Mouse (Mus musculus) midbrain, embryonic 11.5 days (tissue): Measurements from ENCODE around the gene Map2k5. TPM values are rescaled to one million over a fixed set of nuclear protein-coding genes. Genes with fewer than 3 reads are reported as not detected.

Experiments used
- ATAC-seq: fragments of 200-750 bp; cut with Nextera tagmentation; 2 replicates; pipeline ENCODE4 v1.8.0; 2017; ENCODE audit warnings: moderate TSS enrichment, moderate library complexity; ENCODE audit not compliant: low FRiP score
- DNase-seq: peaks from one replicate; pipeline ENCODE4 v3.0.0; 2015; ENCODE audit warnings: low spot score; ENCODE audit errors: missing footprints
- H3K27ac ChIP-seq: fragments of 300-500 bp; sonication (generic); 2 replicates; pipeline ENCODE4 v1.5.1; 2014; ENCODE audit warnings: low read depth, low read length
- H3K27me3 ChIP-seq: fragments of 300-500 bp; sonication (generic); 2 replicates; pipeline ENCODE4 v1.6.1; 2014; ENCODE audit warnings: mild to moderate bottlenecking, low read length, moderate library complexity, mixed read lengths; ENCODE audit not compliant: control insufficient read depth, insufficient read depth
- H3K36me3 ChIP-seq: fragments of 300-500 bp; sonication (generic); 2 replicates; pipeline ENCODE4 v1.6.1; 2014; ENCODE audit warnings: mild to moderate bottlenecking, low read length, moderate library complexity, mixed read lengths; ENCODE audit not compliant: control insufficient read depth, insufficient read depth
- H3K4me1 ChIP-seq: fragments of 300-500 bp; sonication (generic); 2 replicates; pipeline ENCODE4 v1.6.1; 2014; ENCODE audit warnings: low read length; ENCODE audit not compliant: control insufficient read depth, insufficient read depth
- H3K4me2 ChIP-seq: fragments of 300-500 bp; sonication (generic); 2 replicates; pipeline ENCODE4 v1.6.1; 2014; ENCODE audit warnings: mild to moderate bottlenecking, moderate library complexity
- H3K4me3 ChIP-seq: fragments of 300-500 bp; sonication (generic); 2 replicates; pipeline ENCODE4 v1.5.1; 2014; ENCODE audit warnings: low read depth, low read length
- H3K9ac ChIP-seq: fragments of 300-500 bp; sonication (generic); 2 replicates; pipeline ENCODE4 v1.6.1; 2014; ENCODE audit warnings: low read length
- H3K9me3 ChIP-seq: fragments of 300-500 bp; sonication (generic); 2 replicates; pipeline ENCODE4 v1.6.1; 2016; ENCODE audit warnings: low read length; ENCODE audit not compliant: control insufficient read depth
- WGBS: fragments of 180-500 bp; shearing (Covaris S2); extraction: QIAGEN DNeasy Blood & Tissue Kit; methylation state at CpG from one replicate; pipeline ENCODE4 v1.1.7; 2014; 5-methylcytosine and 5-hydroxymethylcytosine counted together
- polyA plus RNA-seq: library from polyadenylated mRNA; unstranded; fragments of >200 nt; fragmentation: Nextera tagmentation; extraction: Ambion mirVana; gene quantifications from 2 replicates; pipeline ENCODE4 v1.2.1, GENCODE M21; 2014

Map2k5 gene
- polyA plus RNA-seq, 1 experiment from 2014 or later: 36.9 TPM

- peak; percentile 100 for DNase-seq
- Histone ChIP-seq H3K27ac (no peak overlapping the region), H3K9ac (peak overlapping the region; percentile 74), H3K4me2 (peak overlapping the region; percentile 90), H3K4me3 (peak overlapping the region; percentile 67), H3K4me1 (peaks cover 19% of the 10 kb centered on the region), H3K27me3 (peaks cover 51% of the 10 kb centered on the region), H3K9me3 (no peaks in the 10 kb centered on the region), H3K36me3 (no peaks in the 10 kb centered on the region)
- ATAC-seq: peak; percentile 99
- WGBS: under 1% methylated on average over 48 of the region's 48 CpGs
These were observed 244.8 kb downstream of the Map2k5 start for GRCm38 (mm10) chr9:63132673-63133601.

- peak; percentile 33 for ATAC-seq
- peak overlapping the region; percentile 74 for H3K9ac ChIP-seq
- WGBS: 2% methylated on average over 28 of the region's 28 CpGs
- peaks cover 43% of the 10 kb centered on the region for H3K27me3 ChIP-seq
- H3K27ac ChIP-seq: no peak overlapping the region
- H3K9me3 ChIP-seq: no peaks in the 10 kb centered on the region
- peak overlapping the region; percentile 90 for H3K4me2 ChIP-seq
- H3K36me3 ChIP-seq: no peaks in the 10 kb centered on the region
- H3K4me1 ChIP-seq: peaks cover 15% of the 10 kb centered on the region
- peak overlapping the region; percentile 67 for H3K4me3 ChIP-seq
- peak; percentile 98 for DNase-seq
These were observed 245.6 kb downstream of the Map2k5 start for GRCm38 (mm10) chr9:63131957-63132602.

GRCm38 (mm10) chr9:63129641-63130041, 248.1 kb downstream of the Map2k5 start:
- no peak overlapping the region for H3K4me2 ChIP-seq
- DNase-seq (no peak), ATAC-seq (no peak)
- WGBS: 84% methylated on average over 8 of the region's 8 CpGs
- peaks cover 19% of the 10 kb centered on the region for H3K27me3 ChIP-seq
- H3K36me3 ChIP-seq: no peaks in the 10 kb centered on the region
- H3K9ac ChIP-seq: no peak overlapping the region
- H3K27ac ChIP-seq: no peak overlapping the region
- peaks cover 3% of the 10 kb centered on the region for H3K4me1 ChIP-seq
- no peaks in the 10 kb centered on the region for H3K9me3 ChIP-seq
- no peak overlapping the region for H3K4me3 ChIP-seq

- no peaks in the 10 kb centered on the region for H3K36me3 ChIP-seq
- ATAC-seq (0 out of 2 replicates have a peak, but pooled peaks have one; percentile 16), DNase-seq (no peak)
- H3K9ac ChIP-seq: 0 out of 2 replicates have a peak overlapping the region, but pooled peaks have one; percentile 9
- H3K4me2 ChIP-seq: no peak overlapping the region
- no peaks in the 10 kb centered on the region for H3K9me3 ChIP-seq
- no peak overlapping the region for H3K27ac ChIP-seq
- WGBS: 55% methylated on average over 9 of the region's 9 CpGs
- H3K4me3 ChIP-seq: no peak overlapping the region
- peaks cover 2% of the 10 kb centered on the region; the same call in 1 of the 2 replicates for H3K27me3 ChIP-seq
- 0 out of 2 replicates have a peak, but pooled peaks cover 3% of the 10 kb centered on the region for H3K4me1 ChIP-seq
These were observed 253.2 kb downstream of the Map2k5 start for GRCm38 (mm10) chr9:63124512-63124911.

GRCm38 (mm10) chr9:63123451-63124438, 254.0 kb downstream of the Map2k5 start:
- Histone ChIP-seq H3K9ac (peak overlapping the region; percentile 54), H3K4me1 (0 out of 2 replicates have a peak, but pooled peaks cover 3% of the 10 kb centered on the region), H3K4me3 (peak overlapping the region; percentile 27; the same call in 1 of the 2 replicates), H3K36me3 (no peaks in the 10 kb centered on the region), H3K27ac (no peak overlapping the region), H3K27me3 (peaks cover 2% of the 10 kb centered on the region; the same call in 1 of the 2 replicates), H3K4me2 (peak overlapping the region; percentile 52), H3K9me3 (no peaks in the 10 kb centered on the region)
- WGBS: 6% methylated on average over 30 of the region's 30 CpGs
- DNase-seq: peak; percentile 98
- peak; percentile 96 for ATAC-seq

- H3K4me3 ChIP-seq: no peak overlapping the region
- no peak overlapping the region for H3K9ac ChIP-seq
- no peak overlapping the region for H3K4me2 ChIP-seq
- no peaks in the 10 kb centered on the region for H3K9me3 ChIP-seq
- ATAC-seq (no peak), DNase-seq (peak; percentile 86)
- H3K27me3 ChIP-seq: peaks cover 2% of the 10 kb centered on the region; the same call in 1 of the 2 replicates
- no peak overlapping the region for H3K27ac ChIP-seq
- H3K4me1 ChIP-seq: 0 out of 2 replicates have a peak, but pooled peaks cover 3% of the 10 kb centered on the region
- WGBS: 31% methylated on average over 8 of the region's 8 CpGs
- H3K36me3 ChIP-seq: no peaks in the 10 kb centered on the region
These were observed 255.4 kb downstream of the Map2k5 start for GRCm38 (mm10) chr9:63122161-63122833.

- Histone ChIP-seq H3K4me3 (no peak overlapping the region), H3K9ac (no peak overlapping the region)
- no peak for DNase-seq
These were observed 259.3 kb downstream of the Map2k5 start for GRCm38 (mm10) chr9:63118385-63118784.

More at GRCm38 (mm10) chr9:63118385-63118784, 259.3 kb downstream of the Map2k5 start:
- WGBS: 60% methylated on average over 5 of the region's 5 CpGs
- no peaks in the 10 kb centered on the region for H3K36me3 ChIP-seq
- no peak for ATAC-seq
- no peak overlapping the region for H3K27ac ChIP-seq
- no peak overlapping the region for H3K4me2 ChIP-seq
- H3K27me3 ChIP-seq: peaks cover under 1% of the 10 kb centered on the region; the same call in 1 of the 2 replicates
- H3K9me3 ChIP-seq: no peaks in the 10 kb centered on the region
- no peaks in the 10 kb centered on the region for H3K4me1 ChIP-seq
